Mouse (Mus musculus): Measurements from ENCODE around the gene Cpeb1.

The Cpeb1 gene

DNA sequence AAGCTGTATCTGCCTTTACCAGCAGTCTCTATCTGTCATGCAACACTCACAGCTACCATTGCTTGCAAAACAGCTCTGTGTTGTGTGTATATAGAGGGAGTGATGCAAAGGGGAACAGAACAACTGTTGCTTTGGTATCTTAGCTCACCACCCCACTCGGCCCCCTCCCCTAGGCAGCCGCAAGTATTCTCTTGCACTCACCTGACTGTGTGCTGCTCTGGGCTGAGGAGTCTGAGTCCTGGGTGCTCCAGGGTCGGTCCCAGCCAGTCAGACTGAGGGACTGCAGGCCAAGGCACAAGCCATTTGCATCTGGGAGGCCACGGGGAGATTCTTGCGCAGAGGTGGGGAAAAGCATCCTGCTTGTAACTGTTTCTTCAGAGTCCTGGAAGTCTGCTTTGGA, 83.5 kb downstream of the Cpeb1 start:
- no peak for DNase-seq (ENCODE audit: low spot score)

DNA sequence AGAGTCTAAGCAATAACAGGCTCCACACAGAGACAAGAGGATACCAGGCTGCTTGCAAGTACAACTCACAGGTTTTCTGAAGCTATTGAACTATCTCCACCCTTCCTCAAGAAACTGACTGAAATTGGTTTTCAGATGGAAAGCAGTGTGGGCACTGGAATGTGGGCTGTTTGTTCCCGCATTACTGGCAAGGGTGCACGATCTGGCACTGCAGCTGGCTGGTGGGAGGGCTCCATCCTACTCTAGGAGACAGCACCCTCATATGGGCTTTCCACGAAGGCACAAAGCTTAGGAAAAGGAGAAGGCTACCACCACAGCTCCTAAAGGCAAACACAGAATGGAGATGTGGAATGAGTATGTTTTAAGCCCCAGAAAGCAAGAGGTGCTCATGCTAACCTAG, 85.5 kb downstream of the Cpeb1 start:
- no peak for DNase-seq (ENCODE audit: low spot score)

DNA sequence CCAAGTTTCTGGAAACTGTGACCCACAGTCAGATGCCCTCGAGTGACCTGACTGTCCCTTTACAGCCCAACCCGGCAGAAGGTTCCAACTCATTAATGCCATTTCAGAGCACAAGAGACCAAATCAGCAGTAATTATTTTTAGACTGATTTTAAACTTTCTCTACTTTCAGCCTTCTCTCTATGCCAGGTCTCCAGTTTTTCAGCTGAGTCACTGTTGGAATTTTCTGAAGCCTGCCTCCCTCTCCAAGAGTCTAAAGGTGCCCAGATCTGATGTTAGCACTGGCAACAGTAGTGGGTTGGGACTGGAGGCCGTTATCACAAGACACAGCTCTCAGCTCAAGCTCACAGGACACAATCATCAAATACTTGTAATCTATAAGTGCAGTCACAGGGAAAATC, 87.3 kb downstream of the Cpeb1 start:
- DNase-seq (ENCODE audit: low spot score), result no peak

DNA sequence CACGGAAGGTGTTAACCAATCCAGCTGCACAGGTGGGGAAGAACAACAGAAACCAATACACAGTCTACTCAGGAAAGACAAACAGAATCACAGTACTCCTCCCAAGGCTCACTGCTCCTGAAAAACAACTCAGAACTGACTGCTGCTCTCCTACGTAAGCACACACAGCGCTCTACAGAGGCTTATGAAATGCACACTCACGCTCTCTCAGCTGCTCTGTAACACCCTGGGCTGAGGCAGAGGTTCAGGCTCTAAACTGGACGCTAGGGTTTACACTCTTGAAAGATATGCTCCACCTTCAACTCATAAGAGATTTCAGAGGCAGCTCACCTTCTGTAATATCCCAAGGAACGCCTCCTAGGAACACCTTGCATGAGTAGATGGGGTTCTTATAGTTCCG, 98.3 kb downstream of the Cpeb1 start:
- DNase-seq (ENCODE audit: low spot score), result no peak

DNA sequence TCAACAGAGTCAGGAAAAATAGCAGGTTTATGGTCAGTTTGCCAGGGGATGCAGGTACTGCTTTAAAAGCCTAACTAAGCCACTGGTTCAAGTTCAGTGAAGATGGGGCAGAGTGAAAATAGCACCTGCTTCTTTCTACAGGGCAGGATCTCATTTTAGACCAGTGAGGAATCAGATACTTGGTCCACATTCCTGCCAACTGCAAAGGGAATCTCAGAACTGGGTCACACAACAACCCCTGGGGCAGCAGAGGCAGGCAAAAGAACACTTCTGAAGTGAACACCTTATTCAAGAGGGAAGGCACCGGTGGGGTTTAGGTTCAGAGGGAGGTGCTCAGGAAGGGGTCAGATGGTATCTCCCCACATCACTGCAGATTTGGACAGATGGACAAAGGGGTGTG, 98.9 kb downstream of the Cpeb1 start:
- no peak for DNase-seq (ENCODE audit: low spot score)

DNA sequence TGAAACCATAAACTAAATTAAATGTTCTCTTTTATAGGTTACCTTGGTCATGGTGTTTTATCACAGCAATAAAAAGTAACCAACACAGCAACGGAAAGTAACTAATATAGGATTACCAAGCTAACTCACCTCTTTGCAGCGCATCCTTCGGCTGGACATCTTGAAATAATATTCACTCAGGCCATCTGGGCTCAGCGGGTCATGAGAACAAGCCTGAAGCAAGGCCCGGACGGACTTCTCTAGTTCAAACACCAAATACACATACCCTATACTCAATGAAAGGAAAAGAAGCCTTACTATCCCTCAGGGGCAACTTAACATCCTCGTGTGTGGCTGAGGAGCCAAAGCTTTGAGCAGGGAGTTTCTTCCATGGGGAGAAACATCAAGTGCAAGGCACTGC, 99.5 kb downstream of the Cpeb1 start:
- no peak for DNase-seq (ENCODE audit: low spot score)

DNA sequence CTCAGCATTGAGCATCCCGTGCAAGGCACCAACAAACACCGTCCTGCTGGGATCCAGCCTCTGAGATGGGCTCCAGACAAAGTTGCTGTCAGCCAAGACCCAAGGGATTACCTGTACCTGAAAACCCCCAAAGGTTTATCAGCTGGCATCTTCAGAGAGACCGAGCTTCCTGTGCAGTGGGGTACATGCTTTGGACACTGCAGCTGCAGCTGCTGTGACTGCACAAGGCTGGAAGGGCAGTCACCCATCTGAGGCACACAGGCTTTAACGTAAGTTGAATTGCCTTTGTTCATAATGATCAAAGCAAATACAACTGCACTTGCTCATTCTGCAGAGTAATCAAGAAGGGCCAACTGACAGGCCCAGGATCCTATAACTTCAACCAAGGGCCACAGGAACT, 103.4 kb downstream of the Cpeb1 start:
- no peak for DNase-seq (ENCODE audit: low spot score)

DNA sequence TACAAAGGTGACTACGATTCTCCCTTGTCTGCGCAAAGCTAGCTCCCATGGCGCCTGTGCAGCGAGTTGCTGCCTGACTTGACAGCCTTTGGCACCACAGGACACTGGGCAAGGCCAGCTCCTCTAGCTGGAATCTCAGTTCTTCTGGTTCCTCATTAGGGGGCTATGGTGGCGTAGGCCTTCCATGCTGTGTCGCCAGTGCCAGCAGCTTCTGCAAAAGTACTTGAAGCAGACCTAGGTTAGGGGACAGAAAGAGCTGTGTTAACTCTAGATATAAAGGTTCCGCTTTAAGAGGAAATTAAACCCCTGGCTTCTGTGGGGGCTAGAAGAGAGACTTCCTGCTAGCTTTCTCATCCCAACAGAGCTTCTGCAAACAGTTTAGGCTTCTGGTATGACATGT, 107.1 kb downstream of the Cpeb1 start:
- no peak for DNase-seq (ENCODE audit: low spot score)

DNA sequence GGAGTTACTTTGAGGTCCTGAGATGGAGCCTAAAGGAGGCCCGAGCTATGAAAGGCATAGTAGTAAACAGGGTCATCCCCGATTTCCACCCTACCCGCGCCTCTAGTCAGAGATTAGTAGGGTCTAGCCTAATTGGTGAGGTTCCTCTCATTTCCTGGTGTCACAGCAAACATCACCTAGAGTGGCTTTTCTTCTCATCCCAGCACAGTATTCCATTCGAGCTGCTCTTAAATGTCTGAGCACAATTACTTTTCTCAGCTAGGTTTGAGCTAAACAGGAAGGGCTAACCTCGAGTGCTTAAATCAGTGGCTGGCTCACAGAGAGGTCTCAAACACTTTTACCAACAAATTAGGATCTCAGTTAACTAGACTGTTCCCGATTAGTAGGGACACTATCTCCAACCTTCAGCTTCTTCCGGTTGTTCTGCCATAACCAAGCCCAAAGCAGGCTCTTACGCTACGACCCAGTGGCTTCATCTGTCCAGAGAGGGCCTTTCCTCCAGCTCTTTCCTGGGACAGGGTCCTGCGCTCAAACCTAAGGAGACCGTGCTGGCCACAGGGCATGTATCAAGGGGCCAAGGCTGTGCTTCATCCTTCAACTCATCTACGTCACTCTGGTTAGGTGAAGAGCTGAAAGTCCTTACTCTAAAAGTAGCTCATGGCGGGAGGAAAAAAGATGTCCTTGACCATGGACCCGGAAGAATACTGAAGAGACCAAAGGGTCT, 109.7 kb downstream of the Cpeb1 start:
- no peak for DNase-seq (ENCODE audit: low spot score)

DNA sequence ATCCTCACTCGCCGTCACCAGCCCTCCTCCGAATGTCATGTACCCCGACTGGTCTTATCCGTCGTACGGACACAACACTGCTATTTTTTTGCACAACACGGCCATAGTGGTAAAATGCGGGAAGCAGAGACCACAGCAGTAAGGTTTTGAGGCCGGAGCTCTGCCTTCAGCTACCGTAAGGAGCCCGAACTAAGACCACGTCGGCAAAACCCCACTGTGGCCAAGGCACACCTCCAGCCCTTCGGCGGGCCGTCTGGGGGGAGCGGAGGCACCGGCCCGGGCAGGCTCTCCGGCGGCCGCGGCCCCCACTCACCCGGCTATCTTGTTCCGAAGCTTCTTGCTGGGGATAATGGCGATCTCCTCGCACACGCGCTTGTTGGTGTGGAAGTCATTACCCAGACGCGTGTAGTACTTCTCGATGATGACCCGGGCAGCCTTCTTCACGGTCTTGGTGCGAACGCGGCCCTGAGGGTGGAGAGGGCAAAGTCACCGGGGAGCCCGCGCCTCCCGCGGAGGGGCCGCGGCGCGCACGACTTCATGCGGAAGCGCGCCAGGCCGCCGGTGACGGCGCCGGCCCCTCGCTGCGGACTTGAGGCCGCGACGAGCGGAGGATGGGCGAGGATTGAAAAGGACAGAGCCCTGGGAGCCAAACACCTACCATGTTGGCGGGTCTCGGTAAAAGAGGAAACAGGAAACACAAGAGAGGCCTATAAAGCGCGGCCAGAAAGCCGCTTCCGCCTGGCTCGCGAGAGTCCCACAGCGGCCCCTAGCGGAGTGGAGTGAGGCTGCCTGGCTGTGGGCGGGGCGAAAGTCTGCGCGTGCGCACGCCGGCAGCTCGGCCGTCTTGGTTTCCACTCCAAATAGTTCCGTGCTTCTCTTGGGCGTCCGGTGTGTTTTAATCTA, 110.5 kb downstream of the Cpeb1 start, which contains the start of gene Rps17:
TSS of gene Rps17 (minus strand) at position 711 of the 903 bp plus-strand sequence.
- peak; percentile 94 for DNase-seq (ENCODE audit: low spot score)

DNA sequence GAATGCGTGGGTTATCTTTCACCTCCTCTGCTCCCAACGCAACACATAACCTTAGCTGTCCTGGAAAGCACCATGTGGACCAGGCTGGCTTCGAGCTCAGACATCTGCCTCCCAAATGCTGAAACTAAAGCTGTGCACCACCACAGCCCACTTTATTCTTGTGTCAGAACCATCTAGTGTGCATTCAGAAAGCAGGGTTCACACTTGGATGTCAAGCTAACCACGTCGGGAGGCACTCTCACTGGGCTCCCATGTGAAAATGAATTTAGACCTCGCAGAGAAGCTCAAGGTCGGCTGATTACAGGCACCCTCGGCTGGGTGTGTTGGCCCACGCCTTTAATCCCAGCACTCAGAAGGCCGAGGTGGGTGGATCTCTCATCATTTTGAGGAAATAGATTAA, 111.4 kb downstream of the Cpeb1 start:
- DNase-seq (ENCODE audit: low spot score), result no peak

DNA sequence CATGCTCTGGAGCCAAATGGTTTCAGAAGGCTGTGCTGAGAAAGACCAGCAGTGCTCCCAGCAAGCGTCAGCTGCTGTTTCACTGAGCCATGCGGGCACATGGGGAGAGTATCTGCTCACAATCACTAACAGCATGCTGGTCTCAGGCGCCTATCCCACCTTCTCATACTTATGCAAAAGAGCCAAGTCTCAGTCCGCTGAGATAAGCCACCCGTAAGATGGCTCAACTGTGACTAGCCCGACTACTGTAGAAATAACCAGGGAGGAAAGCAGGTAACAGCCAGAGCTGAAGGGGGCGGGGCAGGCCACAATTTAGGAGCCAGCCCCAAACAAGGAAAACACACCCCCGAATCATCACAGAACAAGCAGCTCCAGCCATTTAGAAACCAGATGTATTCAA, 111.9 kb downstream of the Cpeb1 start:
- peak; percentile 21 for DNase-seq (ENCODE audit: low spot score)

DNA sequence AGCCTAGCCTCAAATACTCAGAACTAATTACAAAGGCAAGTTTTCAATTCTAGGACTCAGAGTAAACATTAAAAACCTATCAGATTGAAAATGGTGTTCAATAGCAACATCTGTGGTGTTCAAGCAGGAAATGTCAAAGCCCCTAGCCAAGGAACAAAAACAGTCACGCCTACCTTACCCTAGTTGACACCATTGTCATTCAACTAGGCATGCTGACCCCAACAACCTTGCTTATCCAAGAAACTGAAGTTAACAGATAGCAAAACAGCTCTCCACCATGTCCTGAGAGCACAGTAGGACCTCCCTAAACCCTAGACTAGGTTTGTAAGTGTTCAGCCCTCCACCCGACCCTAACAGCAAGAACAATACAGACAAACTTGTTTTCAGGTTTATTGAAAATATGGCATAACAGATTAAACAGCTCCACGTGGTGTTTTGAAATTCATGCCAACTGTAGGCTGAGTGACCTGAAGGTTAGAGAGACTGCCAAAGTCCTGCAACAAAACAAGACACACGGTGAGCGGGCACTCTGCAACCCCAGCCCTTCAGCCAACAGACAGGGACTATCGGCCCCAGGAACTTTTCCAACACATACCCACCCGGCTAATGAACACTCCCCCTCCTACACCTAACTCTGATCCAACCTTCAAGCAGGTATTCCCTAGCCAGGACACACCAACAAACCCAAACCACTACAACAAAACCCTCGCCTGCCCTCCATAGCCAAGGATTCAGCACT, 112.7 kb downstream of the Cpeb1 start:
- DNase-seq (ENCODE audit: low spot score), result no peak

DNA sequence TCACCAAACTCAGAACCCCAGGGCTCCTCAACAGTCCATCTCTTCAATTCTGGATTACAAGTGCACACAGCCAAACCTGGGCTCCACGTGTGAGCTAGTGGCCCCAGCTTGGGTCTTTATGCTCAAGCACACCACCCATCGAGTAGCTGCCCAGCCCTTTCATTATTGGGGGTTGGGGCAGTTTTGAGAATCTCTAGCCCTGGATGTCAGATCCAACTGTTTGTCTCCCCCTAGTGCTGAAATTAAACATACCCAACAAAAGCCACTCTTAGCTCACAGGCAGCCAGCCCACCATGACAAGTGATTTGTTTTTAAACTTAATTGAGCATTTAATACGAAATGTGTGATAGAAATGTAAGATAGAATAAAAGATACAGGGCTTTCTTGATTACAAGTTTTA, 113.7 kb downstream of the Cpeb1 start:
- DNase-seq (ENCODE audit: low spot score), result no peak

DNA sequence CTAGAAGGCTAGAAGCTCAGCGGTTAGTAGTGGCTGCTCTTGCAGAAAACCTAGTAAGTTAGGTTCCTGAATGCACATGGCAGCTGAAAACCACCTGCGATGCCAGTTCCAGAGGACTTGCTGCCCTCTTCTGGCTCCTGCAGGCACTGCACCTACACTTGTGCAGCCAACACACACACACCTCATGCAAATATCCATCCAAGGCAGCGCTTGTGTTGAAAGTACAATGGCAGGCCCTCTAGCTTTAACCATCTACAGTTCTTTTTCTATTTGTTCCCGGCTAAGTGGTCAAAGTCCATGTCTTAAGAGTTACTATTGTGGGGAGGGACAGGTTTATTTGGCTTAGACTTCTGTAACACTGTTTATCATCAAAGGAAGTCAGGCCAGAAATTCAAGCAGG, 115.5 kb downstream of the Cpeb1 start:
- DNase-seq (ENCODE audit: low spot score), result peak; percentile 68

DNA sequence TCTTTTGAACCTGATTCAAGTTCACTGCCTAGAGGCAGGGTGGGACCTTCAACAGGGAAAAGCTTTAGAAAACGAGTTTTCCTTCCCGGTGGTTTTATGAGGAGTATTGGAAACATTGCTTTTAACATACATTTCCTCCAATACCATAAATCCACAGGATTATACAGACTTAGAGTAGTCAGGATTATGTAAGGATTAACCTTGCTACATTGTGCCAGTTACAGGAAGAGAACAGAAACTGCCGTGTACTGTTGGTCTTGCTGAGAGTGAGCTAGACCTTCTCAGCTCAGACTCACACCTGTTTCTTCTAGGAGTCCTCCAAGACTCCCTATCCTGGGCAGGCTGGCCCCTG, 116.8 kb downstream of the Cpeb1 start:
- DNase-seq (ENCODE audit: low spot score), result no peak

DNA sequence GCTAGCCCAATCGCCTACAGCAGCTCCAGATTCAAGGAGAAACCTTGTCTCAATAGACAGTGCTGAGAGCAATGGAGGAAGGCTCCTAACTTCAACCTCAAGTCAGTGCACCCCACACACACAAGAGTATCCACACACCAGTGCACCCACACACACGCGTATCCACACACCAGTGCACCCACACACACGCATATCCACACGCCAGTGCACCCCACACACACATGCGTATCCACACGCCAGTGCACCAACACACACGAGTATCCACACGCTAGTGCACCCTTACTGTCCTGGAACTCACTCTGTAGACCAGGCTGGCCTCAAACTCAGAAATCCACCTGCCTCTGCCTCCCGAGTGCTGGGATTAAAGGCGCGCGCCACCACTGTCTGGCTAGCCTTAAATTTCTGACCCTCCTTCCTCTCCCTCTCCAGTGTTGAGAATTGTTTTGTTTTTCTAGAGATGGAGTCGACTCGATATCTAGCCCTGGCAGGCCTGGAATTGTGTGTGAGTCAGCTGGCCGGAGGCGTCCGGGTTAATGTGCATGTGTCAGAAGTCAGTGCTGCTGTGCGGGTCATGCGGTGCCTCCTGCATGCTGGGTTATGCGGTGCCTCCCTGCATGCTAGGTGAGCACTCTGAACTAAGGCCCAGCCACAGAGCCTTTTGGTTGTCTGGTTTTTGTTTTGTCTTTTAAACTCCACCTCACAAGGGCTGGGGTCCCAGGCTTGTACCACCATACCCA, 117.3 kb downstream of the Cpeb1 start:
- DNase-seq (ENCODE audit: low spot score), result no peak

DNA sequence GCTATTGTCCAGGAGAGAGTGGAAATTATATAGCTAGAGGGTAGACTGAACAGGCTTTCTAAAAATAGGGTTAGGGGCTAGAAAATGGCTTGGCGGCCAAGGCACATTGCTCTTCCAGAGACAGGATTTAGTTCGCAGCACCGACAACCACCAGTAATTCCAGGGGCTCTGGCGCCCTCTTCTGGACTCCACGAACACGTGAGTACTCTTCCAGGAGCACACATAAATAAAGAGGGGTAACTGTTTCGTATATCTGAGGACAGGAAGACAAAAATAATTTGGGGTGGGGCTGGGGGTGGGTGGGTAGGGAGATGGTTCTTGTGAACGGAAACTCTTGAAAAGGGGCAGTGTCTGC, 118.9 kb downstream of the Cpeb1 start:
- DNase-seq (ENCODE audit: low spot score), result peak; percentile 31

DNA sequence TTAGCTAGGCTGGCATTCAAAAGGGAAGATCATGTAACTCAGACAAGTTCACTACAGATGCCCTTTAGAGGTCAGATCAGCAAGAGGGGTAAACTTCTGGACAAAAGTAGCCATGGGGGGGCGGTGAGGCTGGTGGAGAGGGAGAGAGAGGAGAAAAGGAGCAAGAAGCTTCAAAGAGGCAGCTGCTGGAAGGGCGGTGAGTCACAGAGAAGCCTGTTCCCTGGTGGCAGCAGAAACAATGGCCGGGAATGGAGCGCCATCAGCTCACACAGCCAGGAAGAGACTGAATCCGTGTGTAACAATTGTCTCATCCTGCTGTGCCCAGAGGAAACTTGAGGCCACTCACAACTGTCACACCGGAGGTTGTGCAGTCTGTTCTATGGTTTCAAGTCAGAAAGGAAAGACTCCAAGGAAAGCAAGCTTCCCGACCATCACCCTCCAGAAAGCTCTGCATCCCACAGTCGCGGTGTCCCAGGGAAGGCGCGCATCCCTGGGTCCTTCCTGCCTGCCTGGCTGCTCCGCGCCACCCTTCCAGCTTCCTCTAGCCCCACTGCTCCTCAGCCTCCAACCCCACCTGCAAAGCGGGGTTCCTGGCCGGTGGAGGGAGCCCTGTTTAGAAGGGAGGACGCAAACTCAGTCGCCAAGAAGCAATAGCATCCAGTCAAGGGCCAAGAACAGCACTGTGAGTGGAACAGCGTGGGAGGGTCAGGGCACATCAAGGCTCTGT, 119.4 kb downstream of the Cpeb1 start:
- no peak for DNase-seq (ENCODE audit: low spot score)

DNA sequence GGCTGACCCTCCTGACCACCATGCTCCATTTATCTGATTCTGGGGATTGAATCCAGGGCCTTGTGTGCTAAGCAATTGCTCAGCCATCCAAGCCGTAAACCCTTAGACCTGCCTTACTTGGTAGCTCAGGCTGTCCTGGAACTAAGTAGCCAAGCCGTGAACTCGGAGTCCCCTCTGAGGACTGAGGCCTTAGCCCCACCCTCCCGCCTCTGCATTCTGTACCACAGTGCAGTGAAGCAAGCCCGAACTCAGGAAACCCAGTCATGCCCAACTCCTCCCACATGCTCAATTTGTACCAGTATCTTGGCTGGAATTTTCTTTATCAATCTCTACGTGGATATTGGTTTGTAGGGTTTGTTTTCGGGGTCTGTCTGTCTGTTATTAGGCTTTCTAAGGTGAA, 123.4 kb downstream of the Cpeb1 start:
- no peak for DNase-seq (ENCODE audit: low spot score)

DNA sequence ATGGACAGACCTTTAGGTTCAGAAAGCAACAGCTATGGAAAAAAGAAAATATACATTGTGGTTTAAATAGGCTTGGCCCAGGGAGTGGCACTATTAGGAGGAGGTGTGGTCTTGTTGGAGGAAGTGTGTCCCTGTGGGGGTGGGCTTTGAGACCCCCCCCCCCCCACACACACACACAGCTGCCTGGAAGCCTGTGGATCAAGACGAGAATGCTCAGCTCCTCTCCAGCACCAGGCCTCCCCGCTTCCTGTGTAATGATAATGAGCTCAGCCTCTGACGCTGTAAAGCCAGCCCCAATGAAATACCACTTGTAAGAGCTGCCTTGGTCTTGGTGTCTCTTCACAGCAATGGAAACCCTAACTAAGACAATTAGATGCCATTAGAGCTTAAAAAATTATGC, 124.5 kb downstream of the Cpeb1 start:
- DNase-seq (ENCODE audit: low spot score), result no peak

DNA sequence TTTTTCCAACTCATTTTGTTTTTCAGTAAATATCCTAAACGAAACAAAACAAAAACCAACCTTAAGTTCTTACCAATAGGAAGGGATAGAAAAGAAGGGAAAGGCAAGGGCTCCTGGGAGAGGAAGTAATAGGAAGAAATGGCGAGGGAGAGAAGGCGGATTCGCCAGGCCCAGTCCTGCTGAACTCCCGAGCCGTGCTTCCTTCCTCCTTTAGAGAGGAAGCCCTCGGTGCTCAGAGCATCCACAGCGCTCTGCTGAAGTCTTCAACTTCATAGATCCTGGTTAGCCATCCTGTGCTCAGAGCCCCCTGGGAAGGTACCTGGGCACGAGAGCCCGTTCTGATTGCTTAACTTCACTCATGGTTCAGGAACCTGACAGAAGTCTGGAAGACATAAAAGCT, 127.6 kb downstream of the Cpeb1 start:
- DNase-seq (ENCODE audit: low spot score), result no peak

Measured in yolk sac, embryonic 10.5 days (tissue).